Mouse (Mus musculus): ENCODE data around the gene Creb3l4. TPM values are rescaled to one million over a fixed set of nuclear protein-coding genes. Genes with fewer than 3 reads are reported as not detected.

The Creb3l4 gene
- total and polyA plus RNA-seq, 2 experiments from 2014 or later = 0.21 to 1.4 TPM

DNA sequence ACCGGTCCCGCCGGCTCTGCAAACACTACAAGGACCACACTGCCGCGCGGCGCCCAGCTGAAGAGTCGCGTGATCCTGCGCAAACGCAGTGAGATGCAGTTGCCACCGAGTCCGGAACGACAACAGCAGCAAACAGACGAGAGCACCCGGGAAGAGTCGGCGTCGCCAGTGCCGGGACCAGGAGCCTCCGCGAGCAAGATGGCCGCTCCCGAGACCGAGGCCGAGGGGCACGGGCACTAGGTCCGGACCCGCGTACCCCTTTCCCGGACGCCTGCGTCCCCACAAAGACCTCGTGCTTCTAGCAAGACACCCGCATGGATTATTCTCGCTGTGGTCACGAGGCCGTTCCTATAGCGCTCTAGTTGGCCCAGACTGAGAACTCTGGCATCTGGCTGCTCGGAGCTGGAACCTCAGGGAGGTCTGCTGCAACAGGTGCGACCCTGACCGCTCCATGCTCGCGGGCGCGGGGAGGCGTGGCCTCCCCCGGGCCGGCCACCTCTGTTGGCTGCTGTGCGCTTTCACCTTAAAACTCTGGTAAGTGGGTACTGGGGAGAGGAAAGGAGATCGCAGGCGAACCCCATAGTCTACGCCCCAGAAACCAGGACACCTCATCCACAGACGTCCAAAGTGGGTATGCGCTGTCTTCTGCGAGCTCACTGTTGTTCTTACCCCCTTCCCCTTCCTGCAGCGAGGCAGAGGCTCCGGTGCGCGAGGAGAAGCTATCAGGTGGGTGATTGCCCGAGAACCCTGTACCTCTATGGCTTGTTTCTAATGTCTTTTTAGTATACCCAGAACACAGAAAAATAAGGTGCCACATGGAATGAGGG is 11.6 kb downstream of the Creb3l4 start, which contains the start of gene Jtb:
TSS of gene Jtb (plus strand) at position 91 of the 827 bp plus-strand sequence.
- Histone ChIP-seq H3K27ac (peak within 1 kb of the TSS; percentile 90), H3K9me3 (ENCODE audit: low read length) (no peaks in the 10 kb centered on the region), H3K4me2 (ENCODE audit: low read depth, low read length) (peak within 1 kb of the TSS; percentile 82), H3K27me3 (ENCODE audit: insufficient read depth, low read length) (no peaks in the 10 kb centered on the region), H3K36me3 (ENCODE audit: insufficient read depth, low read length) (peaks cover 10% of the 10 kb centered on the region), H3K4me3 (ENCODE audit: low read length) (peak within 1 kb of the TSS; percentile 85), H3K4me1 (ENCODE audit: insufficient read depth, low read length) (peaks cover 9% of the 10 kb centered on the region), H3K9ac (replicated peaks; ENCODE audit: low read length) (peak within 1 kb of the TSS; percentile 87)
- DNase-seq (ENCODE audit: low spot score) (peak; percentile 97), ATAC-seq (peak; percentile 99)
- whole genome bisulfite sequencing = under 1% methylated on average over 61 of the region's 61 CpGs
- peak; percentile 19 for TF ChIP-seq CTCF (IDR thresholded peaks at IDR 0.05; ENCODE audit: low read depth)

- no peaks in the 10 kb centered on the region for H3K9me3 ChIP-seq (ENCODE audit: low read length)
- TF ChIP-seq CTCF (IDR thresholded peaks at IDR 0.05; ENCODE audit: low read depth) = no peak
- peak overlapping the region; percentile 85 for H3K4me3 ChIP-seq (ENCODE audit: low read length)
- DNase-seq (ENCODE audit: low spot score) = no peak
- H3K27ac ChIP-seq = peak overlapping the region; percentile 90; the same call in 1 of the 2 replicates
- H3K4me2 ChIP-seq (ENCODE audit: low read depth, low read length) = peak overlapping the region; percentile 82
- H3K36me3 ChIP-seq (ENCODE audit: insufficient read depth, low read length) = peaks cover 10% of the 10 kb centered on the region
- ATAC-seq = no peak
- H3K9ac ChIP-seq (replicated peaks; ENCODE audit: low read length) = peak overlapping the region; percentile 87; the same call in 1 of the 2 replicates
- H3K27me3 ChIP-seq (ENCODE audit: insufficient read depth, low read length) = no peaks in the 10 kb centered on the region
- WGBS = 18% methylated on average over 8 of the region's 8 CpGs
- H3K4me1 ChIP-seq (ENCODE audit: insufficient read depth, low read length) = peaks cover 9% of the 10 kb centered on the region
These were observed 12.2 kb downstream of the Creb3l4 start for GRCm38 (mm10) chr3:90231075-90231474.

GRCm38 (mm10) chr3:90224331-90224730 is 19.0 kb downstream of the Creb3l4 start:
- no peaks in the 10 kb centered on the region for H3K36me3 ChIP-seq (ENCODE audit: insufficient read depth, low read length)
- H3K27me3 ChIP-seq (ENCODE audit: insufficient read depth, low read length) = no peaks in the 10 kb centered on the region
- DNase-seq (ENCODE audit: low spot score) = no peak
- 85% methylated on average over 10 of the region's 10 CpGs for WGBS
- 0 out of 2 replicates have a peak, but pooled peaks have one; percentile 6 for TF ChIP-seq CTCF (IDR thresholded peaks at IDR 0.05; ENCODE audit: low read depth)
- H3K9me3 ChIP-seq (ENCODE audit: low read length) = no peaks in the 10 kb centered on the region
- ATAC-seq = no peak
- H3K4me1 ChIP-seq (ENCODE audit: insufficient read depth, low read length) = peaks cover 5% of the 10 kb centered on the region; the same call in 1 of the 2 replicates
- no peak overlapping the region for H3K9ac ChIP-seq (replicated peaks; ENCODE audit: low read length)
- H3K4me3 ChIP-seq (ENCODE audit: low read length) = no peak overlapping the region
- H3K27ac ChIP-seq = no peak overlapping the region
- no peak overlapping the region for H3K4me2 ChIP-seq (ENCODE audit: low read depth, low read length)

DNA sequence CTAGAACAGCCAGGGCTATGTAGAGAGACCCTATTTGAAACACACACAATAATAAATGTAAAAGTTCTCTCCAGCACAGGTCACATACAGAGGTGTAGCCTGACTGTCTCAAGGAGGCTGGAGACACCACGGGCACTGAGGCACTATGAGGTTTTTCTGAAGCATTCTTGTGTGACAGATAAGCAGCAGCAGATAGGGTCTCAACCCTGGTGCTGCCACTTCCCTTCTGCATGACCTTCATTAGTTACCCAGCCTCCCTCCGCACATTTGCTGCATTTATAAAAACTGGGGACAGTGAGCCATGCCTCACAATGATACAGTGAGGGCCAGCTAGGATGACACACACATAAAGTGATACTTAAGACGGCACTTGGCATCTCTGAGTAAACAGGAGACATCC is 20.4 kb downstream of the Creb3l4 start:
- no peak for ATAC-seq
- no peak overlapping the region for H3K27ac ChIP-seq
- DNase-seq (ENCODE audit: low spot score) = no peak

GRCm38 (mm10) chr3:90222455-90222854 is 20.9 kb downstream of the Creb3l4 start:
- peaks cover 5% of the 10 kb centered on the region; the same call in 1 of the 2 replicates for H3K4me1 ChIP-seq (ENCODE audit: insufficient read depth, low read length)
- no peaks in the 10 kb centered on the region for H3K27me3 ChIP-seq (ENCODE audit: insufficient read depth, low read length)
- WGBS = 82% methylated on average over 4 of the region's 4 CpGs
- no peak overlapping the region for H3K27ac ChIP-seq
- H3K4me3 ChIP-seq (ENCODE audit: low read length) = no peak overlapping the region
- H3K36me3 ChIP-seq (ENCODE audit: insufficient read depth, low read length) = no peaks in the 10 kb centered on the region
- H3K9ac ChIP-seq (replicated peaks; ENCODE audit: low read length) = no peak overlapping the region
- TF ChIP-seq CTCF (IDR thresholded peaks at IDR 0.05; ENCODE audit: low read depth) = no peak
- H3K4me2 ChIP-seq (ENCODE audit: low read depth, low read length) = no peak overlapping the region
- DNase-seq (ENCODE audit: low spot score) (no peak), ATAC-seq (no peak)
- no peaks in the 10 kb centered on the region for H3K9me3 ChIP-seq (ENCODE audit: low read length)

More for the DNA sequence above, 20.4 kb downstream of the Creb3l4 start:
- Histone ChIP-seq H3K4me2 (ENCODE audit: low read depth, low read length) (no peak overlapping the region), H3K9me3 (ENCODE audit: low read length) (no peaks in the 10 kb centered on the region), H3K4me1 (ENCODE audit: insufficient read depth, low read length) (peaks cover 5% of the 10 kb centered on the region; the same call in 1 of the 2 replicates), H3K9ac (replicated peaks; ENCODE audit: low read length) (0 out of 2 replicates have a peak overlapping the region, but pooled peaks have one; percentile 9), H3K27me3 (ENCODE audit: insufficient read depth, low read length) (no peaks in the 10 kb centered on the region), H3K4me3 (ENCODE audit: low read length) (no peak overlapping the region), H3K36me3 (ENCODE audit: insufficient read depth, low read length) (no peaks in the 10 kb centered on the region)
- 88% methylated on average over 3 of the region's 3 CpGs for WGBS
- no peak for TF ChIP-seq CTCF (IDR thresholded peaks at IDR 0.05; ENCODE audit: low read depth)

DNA sequence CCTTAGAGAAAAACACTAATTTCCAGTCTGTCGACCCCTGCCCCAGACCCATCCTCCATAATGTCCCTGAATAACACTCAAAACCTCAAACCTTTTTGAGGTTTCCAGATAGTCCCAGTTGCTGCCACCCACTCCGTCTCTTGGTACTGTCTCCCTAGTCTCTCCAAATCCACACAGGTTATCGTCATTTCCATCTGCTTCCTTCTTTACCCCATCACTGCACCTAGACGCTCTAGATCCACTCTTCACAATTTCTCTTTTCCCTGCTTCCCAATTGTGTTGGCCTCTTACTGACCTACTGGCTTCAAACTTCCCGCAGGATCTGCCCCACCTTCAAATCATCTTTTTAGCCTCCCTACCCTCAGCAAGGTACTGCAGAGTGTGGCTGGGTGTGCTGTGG is 22.2 kb downstream of the Creb3l4 start:
- Histone ChIP-seq H3K27ac (no peak overlapping the region), H3K4me3 (ENCODE audit: low read length) (peak overlapping the region; percentile 42), H3K9ac (replicated peaks; ENCODE audit: low read length) (peak overlapping the region; percentile 35), H3K36me3 (ENCODE audit: insufficient read depth, low read length) (no peaks in the 10 kb centered on the region), H3K4me2 (ENCODE audit: low read depth, low read length) (peak overlapping the region; percentile 78), H3K4me1 (ENCODE audit: insufficient read depth, low read length) (peaks cover 5% of the 10 kb centered on the region; the same call in 1 of the 2 replicates), H3K27me3 (ENCODE audit: insufficient read depth, low read length) (no peaks in the 10 kb centered on the region), H3K9me3 (ENCODE audit: low read length) (no peaks in the 10 kb centered on the region)
- no peak for TF ChIP-seq CTCF (IDR thresholded peaks at IDR 0.05; ENCODE audit: low read depth)
- no peak for DNase-seq (ENCODE audit: low spot score)
- WGBS = 27% methylated on average over 5 of the region's 5 CpGs
- ATAC-seq = no peak

Data from hindbrain, postnatal 0 days (tissue).